Mouse (Mus musculus) kidney, embryonic 16.5 days (tissue): Measurements from ENCODE around the gene 0610040J01Rik. TPM values are rescaled to one million over a fixed set of nuclear protein-coding genes. Genes with fewer than 3 reads are reported as not detected.

Source experiments
- ATAC-seq: fragments of 200-750 bp; cut with Nextera tagmentation; 2 replicates; pipeline ENCODE4 v1.8.0; 2017; ENCODE audit warnings: moderate TSS enrichment; ENCODE audit not compliant: low FRiP score, low TSS enrichment
- H3K27ac ChIP-seq: fragments of 300-500 bp; sonication (generic); 2 replicates; pipeline ENCODE4 v1.5.1; 2014; ENCODE audit warnings: low read length
- H3K27me3 ChIP-seq: fragments of 300-500 bp; sonication (generic); 2 replicates; pipeline ENCODE4 v1.6.1; 2014; ENCODE audit warnings: low read length, control low read depth, mixed read lengths; ENCODE audit not compliant: insufficient read depth
- H3K36me3 ChIP-seq: fragments of 300-500 bp; sonication (generic); 2 replicates; pipeline ENCODE4 v1.6.1; 2014; ENCODE audit warnings: low read length, control low read depth, mixed read lengths; ENCODE audit not compliant: insufficient read depth
- H3K4me1 ChIP-seq: fragments of 300-500 bp; sonication (generic); 2 replicates; pipeline ENCODE4 v1.6.1; 2014; ENCODE audit warnings: low read length, control low read depth, mixed read lengths; ENCODE audit not compliant: insufficient read depth
- H3K4me2 ChIP-seq: fragments of 300-500 bp; sonication (generic); replicated peaks from 2 replicates; pipeline ENCODE4 v1.6.1; 2014; ENCODE audit warnings: low read depth, low read length
- H3K4me3 ChIP-seq: fragments of 300-500 bp; sonication (generic); 2 replicates; pipeline ENCODE4 v1.5.1; 2014; ENCODE audit warnings: mild to moderate bottlenecking, low read length
- H3K9ac ChIP-seq: fragments of 300-500 bp; sonication (generic); replicated peaks from 2 replicates; pipeline ENCODE4 v1.6.1; 2014; ENCODE audit warnings: low read length
- H3K9me3 ChIP-seq: fragments of 300-500 bp; sonication (generic); 2 replicates; pipeline ENCODE4 v1.6.1; 2016; ENCODE audit warnings: low read length, control low read depth
- WGBS: fragments of 180-500 bp; shearing (Covaris S2); extraction: QIAGEN DNeasy Blood & Tissue Kit; methylation state at CpG from one replicate; pipeline ENCODE4 v1.1.7; 2014; 5-methylcytosine and 5-hydroxymethylcytosine counted together
- polyA plus RNA-seq: library from polyadenylated mRNA; unstranded; fragments of >200 nt; fragmentation: Nextera tagmentation; extraction: Ambion mirVana; gene quantifications from 2 replicates; pipeline ENCODE4 v1.2.1, GENCODE M21; 2015

0610040J01Rik gene
- polyA plus RNA-seq, 1 experiment from 2014 or later: 66.3 TPM

- peak overlapping the region; percentile 63 for H3K27ac ChIP-seq
- H3K9ac ChIP-seq: no peak overlapping the region
- H3K36me3 ChIP-seq: peaks cover 6% of the 10 kb centered on the region; the same call in 1 of the 2 replicates
- peak; percentile 96 for ATAC-seq
- H3K4me1 ChIP-seq: peaks cover 6% of the 10 kb centered on the region; the same call in 1 of the 2 replicates
- no peak overlapping the region; the same call in 1 of the 2 replicates for H3K4me2 ChIP-seq
- no peak overlapping the region for H3K4me3 ChIP-seq
- H3K9me3 ChIP-seq: peaks cover 7% of the 10 kb centered on the region
- 73% methylated on average over 13 of the region's 13 CpGs for WGBS
- H3K27me3 ChIP-seq: no peaks in the 10 kb centered on the region
Measured at GRCm38 (mm10) chr5:63847541-63848226, 35.5 kb downstream of the 0610040J01Rik start.

- no peak for ATAC-seq
- Histone ChIP-seq H3K4me3 (no peak overlapping the region), H3K9me3 (no peaks in the 10 kb centered on the region), H3K4me1 (peaks cover under 1% of the 10 kb centered on the region; the same call in 1 of the 2 replicates), H3K27ac (no peak overlapping the region), H3K4me2 (no peak overlapping the region), H3K27me3 (no peaks in the 10 kb centered on the region), H3K9ac (no peak overlapping the region), H3K36me3 (no peaks in the 10 kb centered on the region)
- WGBS: 79% methylated on average over 8 of the region's 8 CpGs
Measured at GRCm38 (mm10) chr5:63858901-63859300, 46.7 kb downstream of the 0610040J01Rik start.

- H3K27me3 ChIP-seq: no peaks in the 10 kb centered on the region
- H3K9ac ChIP-seq: no peak overlapping the region
- no peak overlapping the region for H3K4me2 ChIP-seq
- peaks cover 29% of the 10 kb centered on the region for H3K4me1 ChIP-seq
- peak overlapping the region; percentile 82 for H3K27ac ChIP-seq
- peak; percentile 91 for ATAC-seq
- H3K9me3 ChIP-seq: no peaks in the 10 kb centered on the region
- H3K36me3 ChIP-seq: no peaks in the 10 kb centered on the region
- 28% methylated on average over 3 of the region's 3 CpGs for WGBS
- no peak overlapping the region for H3K4me3 ChIP-seq
Measured at GRCm38 (mm10) chr5:63867421-63867820, 55.3 kb downstream of the 0610040J01Rik start.

GRCm38 (mm10) chr5:63872176-63872932 is 60.2 kb downstream of the 0610040J01Rik start:
- peak overlapping the region; percentile 28 for H3K27ac ChIP-seq
- H3K4me3 ChIP-seq: no peak overlapping the region
- H3K9ac ChIP-seq: no peak overlapping the region
- no peaks in the 10 kb centered on the region for H3K36me3 ChIP-seq
- no peaks in the 10 kb centered on the region for H3K9me3 ChIP-seq
- ATAC-seq: no peak
- H3K4me1 ChIP-seq: peaks cover 45% of the 10 kb centered on the region
- 58% methylated on average over 17 of the region's 17 CpGs for WGBS
- H3K4me2 ChIP-seq: no peak overlapping the region
- no peaks in the 10 kb centered on the region for H3K27me3 ChIP-seq

- ATAC-seq: peak; percentile 75
Measured at GRCm38 (mm10) chr5:63874880-63875279, 62.7 kb downstream of the 0610040J01Rik start.

GRCm38 (mm10) chr5:63876081-63876480 is 63.9 kb downstream of the 0610040J01Rik start:
- H3K27me3 ChIP-seq: no peaks in the 10 kb centered on the region
- no peaks in the 10 kb centered on the region for H3K9me3 ChIP-seq
- H3K9ac ChIP-seq: no peak overlapping the region
- WGBS: 76% methylated on average over 4 of the region's 4 CpGs
- peak overlapping the region; percentile 60 for H3K27ac ChIP-seq
- H3K4me2 ChIP-seq: no peak overlapping the region
- ATAC-seq: 0 out of 2 replicates have a peak, but pooled peaks have one; percentile 49
- no peak overlapping the region for H3K4me3 ChIP-seq
- H3K36me3 ChIP-seq: no peaks in the 10 kb centered on the region
- peaks cover 31% of the 10 kb centered on the region for H3K4me1 ChIP-seq

More at GRCm38 (mm10) chr5:63874880-63875279, 62.7 kb downstream of the 0610040J01Rik start:
- WGBS: 46% methylated on average over 16 of the region's 16 CpGs
- Histone ChIP-seq H3K36me3 (no peaks in the 10 kb centered on the region), H3K4me3 (no peak overlapping the region), H3K9me3 (no peaks in the 10 kb centered on the region), H3K4me2 (no peak overlapping the region), H3K4me1 (peaks cover 33% of the 10 kb centered on the region), H3K27me3 (no peaks in the 10 kb centered on the region), H3K27ac (peak overlapping the region; percentile 64), H3K9ac (no peak overlapping the region)

GRCm38 (mm10) chr5:63879026-63879425 is 66.9 kb downstream of the 0610040J01Rik start:
- Histone ChIP-seq H3K27ac (no peak overlapping the region), H3K36me3 (no peaks in the 10 kb centered on the region), H3K4me1 (peaks cover 26% of the 10 kb centered on the region), H3K9ac (no peak overlapping the region), H3K4me2 (no peak overlapping the region), H3K27me3 (no peaks in the 10 kb centered on the region), H3K4me3 (no peak overlapping the region), H3K9me3 (no peaks in the 10 kb centered on the region)
- no peak for ATAC-seq
- WGBS: 79% methylated on average over 10 of the region's 10 CpGs

- ATAC-seq: 0 out of 2 replicates have a peak, but pooled peaks have one; percentile 22
- Histone ChIP-seq H3K4me2 (no peak overlapping the region), H3K4me1 (no peaks in the 10 kb centered on the region), H3K4me3 (no peak overlapping the region), H3K36me3 (peaks cover 4% of the 10 kb centered on the region; the same call in 1 of the 2 replicates), H3K27ac (no peak overlapping the region), H3K9ac (no peak overlapping the region), H3K9me3 (no peaks in the 10 kb centered on the region), H3K27me3 (no peaks in the 10 kb centered on the region)
- WGBS: 85% methylated on average over 5 of the region's 5 CpGs
Measured at GRCm38 (mm10) chr5:63886292-63886691, 74.1 kb downstream of the 0610040J01Rik start.

- no peak overlapping the region for H3K4me3 ChIP-seq
- no peaks in the 10 kb centered on the region for H3K27me3 ChIP-seq
- H3K36me3 ChIP-seq: peaks cover 4% of the 10 kb centered on the region; the same call in 1 of the 2 replicates
- no peaks in the 10 kb centered on the region for H3K4me1 ChIP-seq
- WGBS: 32% methylated on average over 6 of the region's 6 CpGs
- H3K9me3 ChIP-seq: no peaks in the 10 kb centered on the region
- ATAC-seq: 0 out of 2 replicates have a peak, but pooled peaks have one; percentile 55
- H3K9ac ChIP-seq: no peak overlapping the region
- no peak overlapping the region for H3K27ac ChIP-seq
- no peak overlapping the region for H3K4me2 ChIP-seq
Measured at GRCm38 (mm10) chr5:63886709-63887108, 74.5 kb downstream of the 0610040J01Rik start.
